Mouse (Mus musculus) midbrain, embryonic 12.5 days (tissue): ENCODE results near the gene Luc7l3. TPM values are rescaled to one million over a fixed set of nuclear protein-coding genes. Genes with fewer than 3 reads are reported as not detected.

ENCODE experiments used
- ATAC-seq: fragments of 200-750 bp; cut with Nextera tagmentation; 2 replicates; pipeline ENCODE4 v1.8.0; 2017; ENCODE audit warnings: low read depth, moderate TSS enrichment, moderate library complexity; ENCODE audit not compliant: low FRiP score
- H3K27ac ChIP-seq: fragments of 300-500 bp; sonication (generic); replicated peaks from 2 replicates; pipeline ENCODE4 v1.5.1; 2016; ENCODE audit warnings: mild to moderate bottlenecking
- H3K27me3 ChIP-seq: fragments of 300-500 bp; sonication (generic); 2 replicates; pipeline ENCODE4 v1.6.1; 2016; ENCODE audit warnings: mild to moderate bottlenecking
- H3K36me3 ChIP-seq: fragments of 300-500 bp; sonication (generic); 2 replicates; pipeline ENCODE4 v1.6.1; 2016
- H3K4me1 ChIP-seq: fragments of 300-500 bp; sonication (generic); 2 replicates; pipeline ENCODE4 v1.6.1; 2016
- H3K4me2 ChIP-seq: fragments of 300-500 bp; sonication (generic); replicated peaks from 2 replicates; pipeline ENCODE4 v1.6.1; 2016; ENCODE audit warnings: mild to moderate bottlenecking, moderate library complexity
- H3K4me3 ChIP-seq: fragments of 300-500 bp; sonication (generic); 2 replicates; pipeline ENCODE4 v1.5.1; 2016; ENCODE audit warnings: mild to moderate bottlenecking
- H3K9ac ChIP-seq: fragments of 300-500 bp; sonication (generic); replicated peaks from 2 replicates; pipeline ENCODE4 v1.6.1; 2016; ENCODE audit warnings: mild to moderate bottlenecking, moderate library complexity
- H3K9me3 ChIP-seq: fragments of 300-500 bp; sonication (generic); 2 replicates; pipeline ENCODE4 v1.6.1; 2016; ENCODE audit warnings: mild to moderate bottlenecking
- WGBS: fragments of 180-500 bp; shearing (Covaris S2); methylation state at CpG from one replicate; pipeline ENCODE4 v1.1.7; 2016; 5-methylcytosine and 5-hydroxymethylcytosine counted together
- polyA plus RNA-seq: library from polyadenylated mRNA; unstranded; fragments of >200 nt; fragmentation: Nextera tagmentation; extraction: Ambion mirVana; gene quantifications from 2 replicates; pipeline ENCODE4 v1.2.1, GENCODE M21; 2016

Luc7l3 gene
- polyA plus RNA-seq, 1 experiment from 2014 or later, result 145 TPM

DNA sequence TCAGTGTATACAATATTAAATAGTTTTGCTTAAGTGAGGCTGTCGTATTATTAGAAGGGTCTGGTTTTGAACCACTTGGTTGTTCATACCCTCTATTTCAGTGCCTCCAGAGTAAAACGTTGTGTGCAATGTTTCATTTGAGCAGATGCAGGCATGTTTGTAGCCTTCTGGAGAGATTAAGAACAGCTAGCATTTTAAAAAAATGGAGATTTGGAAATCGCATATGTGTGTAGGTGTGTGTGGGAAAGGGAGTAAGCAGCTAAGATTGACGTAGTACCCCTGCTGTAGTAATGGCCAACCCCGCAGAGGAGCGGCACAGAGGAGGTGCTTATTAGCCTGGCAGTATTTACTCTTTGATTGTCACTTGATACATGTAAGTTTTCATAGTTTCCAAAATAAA, 10.9 kb upstream of the Luc7l3 start:
- Histone ChIP-seq H3K27me3 (no peaks in the 10 kb centered on the region), H3K4me3 (no peak overlapping the region), H3K9me3 (no peaks in the 10 kb centered on the region), H3K36me3 (peaks cover 32% of the 10 kb centered on the region), H3K9ac (no peak overlapping the region), H3K27ac (no peak overlapping the region), H3K4me2 (no peak overlapping the region), H3K4me1 (peaks cover 21% of the 10 kb centered on the region)
- no peak for ATAC-seq
- 93% methylated on average over 6 of the region's 6 CpGs for WGBS

DNA sequence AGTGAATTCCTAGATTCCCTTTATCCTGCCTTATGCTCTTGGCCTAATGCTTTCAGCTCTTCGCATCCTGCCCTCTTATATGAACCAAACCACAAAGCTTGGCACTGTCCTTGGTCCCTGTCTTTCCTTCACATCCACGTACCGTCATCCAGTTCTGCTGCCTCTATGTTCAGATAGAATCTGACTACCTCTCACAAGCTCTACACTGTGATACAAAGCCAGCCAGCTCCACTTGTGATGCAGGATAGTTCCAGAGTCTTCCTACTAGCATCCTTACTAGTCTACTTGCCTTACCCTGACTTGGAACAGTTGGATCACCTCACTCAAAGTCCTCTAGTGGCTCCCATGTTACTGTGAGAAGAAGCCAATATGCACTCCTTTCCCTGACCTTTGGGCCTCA, 8.4 kb upstream of the Luc7l3 start:
- H3K9ac ChIP-seq, result no peak overlapping the region; the same call in 1 of the 2 replicates
- ATAC-seq, result no peak
- H3K27ac ChIP-seq, result no peak overlapping the region
- 91% methylated on average over 3 of the region's 3 CpGs for WGBS
- H3K4me1 ChIP-seq, result peaks cover 31% of the 10 kb centered on the region
- peaks cover 12% of the 10 kb centered on the region for H3K36me3 ChIP-seq
- H3K4me2 ChIP-seq, result peak overlapping the region; percentile 76; the same call in 1 of the 2 replicates
- no peak overlapping the region for H3K4me3 ChIP-seq
- H3K9me3 ChIP-seq, result no peaks in the 10 kb centered on the region
- no peaks in the 10 kb centered on the region for H3K27me3 ChIP-seq

DNA sequence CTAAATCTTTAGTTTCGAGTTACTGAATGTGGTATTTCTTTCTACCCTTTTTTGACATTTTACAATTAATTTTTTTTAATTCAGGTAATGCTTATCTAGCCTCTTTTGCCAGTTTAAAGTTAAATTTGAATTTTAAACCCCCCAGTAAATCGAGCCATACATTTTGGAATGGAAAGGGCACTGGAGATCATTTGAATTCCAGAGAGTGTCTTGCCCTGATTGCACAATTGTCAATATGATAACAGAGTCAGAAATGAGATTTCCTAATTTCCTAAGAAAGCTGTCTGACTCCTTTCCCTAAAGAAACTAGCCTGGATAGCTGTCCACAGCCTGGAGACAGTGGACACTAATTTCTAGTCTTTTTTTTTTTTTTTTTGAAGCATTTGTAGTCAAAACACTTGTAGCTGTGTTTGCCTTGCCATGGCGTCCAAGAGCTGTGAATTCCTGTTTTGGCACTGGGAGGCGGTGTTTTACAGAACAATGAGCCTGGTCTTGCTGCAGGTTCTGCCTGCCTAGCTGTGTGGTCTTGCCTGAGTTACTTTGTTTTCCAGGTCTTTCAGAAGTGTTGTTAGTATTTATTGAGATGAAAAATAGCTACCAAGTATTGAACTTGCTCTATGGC, 7.6 kb upstream of the Luc7l3 start:
- WGBS, result 48% methylated on average over 4 of the region's 4 CpGs
- Histone ChIP-seq H3K4me1 (peaks cover 31% of the 10 kb centered on the region), H3K9me3 (no peaks in the 10 kb centered on the region), H3K9ac (no peak overlapping the region), H3K4me3 (no peak overlapping the region), H3K27me3 (no peaks in the 10 kb centered on the region), H3K4me2 (peak overlapping the region; percentile 76; the same call in 1 of the 2 replicates), H3K36me3 (peaks cover 6% of the 10 kb centered on the region), H3K27ac (no peak overlapping the region)
- ATAC-seq, result no peak

DNA sequence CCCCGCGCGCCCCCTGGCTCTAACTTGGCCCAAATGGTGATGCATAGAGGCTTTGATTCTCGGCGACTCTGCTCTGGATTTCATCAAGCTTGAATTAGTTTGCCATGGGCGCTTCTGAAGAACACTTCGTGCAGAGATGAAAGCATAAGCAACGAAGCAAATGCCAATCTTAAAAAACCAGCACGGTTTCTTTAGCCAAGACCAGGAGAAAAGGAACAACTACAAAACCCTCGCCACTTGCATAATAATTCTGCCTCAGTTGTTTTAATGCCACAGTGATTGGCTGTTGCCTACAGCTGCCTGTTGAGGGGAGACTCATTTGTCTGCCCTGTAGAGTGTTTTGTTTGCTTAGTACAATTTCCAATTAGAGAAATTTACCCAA, 6.8 kb upstream of the Luc7l3 start:
- no peak for ATAC-seq
- under 1% methylated on average over 10 of the region's 10 CpGs for WGBS

DNA sequence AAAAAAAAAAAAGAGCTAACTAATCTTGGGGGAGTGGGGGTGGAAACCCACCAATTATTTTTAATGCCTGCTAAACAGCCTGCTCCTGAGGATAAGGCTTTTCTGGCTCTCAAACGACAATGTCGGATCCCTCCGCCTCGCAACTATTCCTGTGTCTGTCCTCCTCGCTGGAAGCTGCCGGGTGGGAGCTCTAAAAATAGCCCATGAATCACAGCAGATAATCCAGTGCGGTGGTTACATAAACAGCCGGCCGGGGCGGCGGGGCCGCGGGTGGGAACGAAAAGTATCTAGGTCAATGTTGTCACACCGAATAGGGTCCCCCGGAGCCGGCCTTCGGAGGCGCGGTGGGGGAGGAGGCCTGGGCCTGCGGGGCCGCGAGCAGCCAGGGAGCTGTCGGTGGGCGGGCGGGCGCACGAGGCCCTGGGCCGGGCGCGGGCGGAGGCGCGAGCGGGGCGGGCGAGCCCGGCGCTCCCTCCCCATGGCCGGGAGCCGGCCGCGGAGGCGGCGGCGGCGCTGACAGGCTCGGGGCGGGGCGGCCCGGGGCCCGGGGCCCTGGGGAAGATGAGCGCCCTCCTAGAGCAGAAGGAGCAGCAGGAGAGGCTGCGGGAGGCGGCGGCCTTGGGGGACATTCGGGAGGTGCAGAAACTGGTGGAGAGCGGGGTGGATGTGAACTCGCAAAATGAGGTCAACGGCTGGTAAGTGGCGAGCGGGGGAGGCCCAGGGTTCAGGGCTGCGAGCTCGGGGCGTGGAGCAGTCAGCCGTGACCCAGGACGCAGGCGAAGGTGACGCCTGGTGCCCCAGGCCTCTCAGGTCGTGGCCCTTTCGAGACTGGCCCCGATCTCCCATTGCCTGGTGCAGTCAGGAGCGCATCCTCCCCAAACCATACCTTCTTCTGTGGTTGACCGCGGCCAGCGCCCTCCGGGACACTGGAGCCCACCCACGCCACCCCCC, 6.2 kb upstream of the Luc7l3 start, which contains the start of gene Ankrd40:
Ankrd40 (plus strand) TSS at position 309 of the 951 bp plus-strand sequence.
- Histone ChIP-seq H3K27me3 (no peaks in the 10 kb centered on the region), H3K36me3 (peaks cover 4% of the 10 kb centered on the region; the same call in 1 of the 2 replicates), H3K4me2 (peak within 1 kb of the TSS; percentile 76), H3K4me1 (peaks cover 37% of the 10 kb centered on the region), H3K9ac (peak within 1 kb of the TSS; percentile 94), H3K4me3 (peak within 1 kb of the TSS; percentile 63), H3K27ac (peak within 1 kb of the TSS; percentile 97), H3K9me3 (no peaks in the 10 kb centered on the region)
- WGBS, result 1% methylated on average over 48 of the region's 78 CpGs
- ATAC-seq, result peak; percentile 88

More for the DNA sequence above, 6.8 kb upstream of the Luc7l3 start:
- Histone ChIP-seq H3K36me3 (peaks cover 4% of the 10 kb centered on the region; the same call in 1 of the 2 replicates), H3K4me3 (peak overlapping the region; percentile 63), H3K4me1 (peaks cover 31% of the 10 kb centered on the region), H3K9ac (peak overlapping the region; percentile 94), H3K27me3 (no peaks in the 10 kb centered on the region), H3K4me2 (peak overlapping the region; percentile 76), H3K9me3 (no peaks in the 10 kb centered on the region), H3K27ac (peak overlapping the region; percentile 97)

DNA sequence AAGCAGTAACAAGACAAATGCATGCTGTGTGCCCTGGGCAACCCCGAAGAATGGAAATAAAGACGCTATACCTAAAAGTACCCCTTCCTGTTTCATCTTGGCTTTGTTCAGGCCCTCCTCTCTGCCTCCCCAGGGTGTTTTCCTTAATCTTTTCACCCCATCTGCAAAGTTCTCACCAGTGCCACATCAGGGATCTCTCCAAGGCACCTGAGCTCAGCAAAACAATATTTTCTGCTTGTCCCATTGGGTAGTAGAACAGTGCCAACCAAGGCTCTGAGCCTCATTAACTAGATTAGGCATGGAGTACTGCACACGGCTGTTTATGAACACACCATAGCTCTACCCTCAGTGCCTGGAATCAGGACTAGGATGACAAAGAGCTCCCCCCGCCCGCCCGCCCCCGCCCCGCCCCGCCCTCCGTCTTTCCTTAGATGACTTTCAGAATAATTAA, 5.2 kb upstream of the Luc7l3 start:
- Histone ChIP-seq H3K4me3 (peak overlapping the region; percentile 63), H3K4me2 (peak overlapping the region; percentile 76), H3K4me1 (peaks cover 45% of the 10 kb centered on the region), H3K9me3 (no peaks in the 10 kb centered on the region), H3K9ac (peak overlapping the region; percentile 60), H3K27me3 (no peaks in the 10 kb centered on the region), H3K27ac (peak overlapping the region; percentile 97), H3K36me3 (peaks cover 4% of the 10 kb centered on the region; the same call in 1 of the 2 replicates)
- WGBS, result under 1% methylated on average over 10 of the region's 10 CpGs
- peak; percentile 78 for ATAC-seq

DNA sequence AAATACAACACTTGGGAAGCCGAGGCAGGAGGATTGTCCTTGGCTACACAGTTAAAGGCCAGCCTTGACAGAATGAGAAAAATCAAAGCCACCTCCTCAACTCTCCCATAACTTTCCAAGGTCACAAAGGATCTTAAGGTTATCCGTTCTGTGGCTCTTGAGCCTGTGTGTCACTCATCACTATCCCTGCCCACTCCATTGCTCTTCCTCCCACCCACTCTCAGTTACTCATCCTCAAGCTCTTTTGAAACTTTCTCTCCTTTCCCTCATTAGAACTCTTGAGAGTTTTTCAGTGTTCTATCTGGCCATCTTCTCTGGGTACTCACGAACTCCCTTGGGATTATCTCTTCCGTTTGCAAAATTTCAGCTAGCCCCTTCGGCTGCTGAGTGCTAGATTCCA, 2.8 kb upstream of the Luc7l3 start:
- no peak overlapping the region for H3K27ac ChIP-seq
- no peaks in the 10 kb centered on the region for H3K36me3 ChIP-seq
- no peaks in the 10 kb centered on the region for H3K9me3 ChIP-seq
- H3K4me3 ChIP-seq, result no peak overlapping the region
- no peak for ATAC-seq
- peaks cover 39% of the 10 kb centered on the region for H3K4me1 ChIP-seq
- 90% methylated on average over 5 of the region's 5 CpGs for WGBS
- no peaks in the 10 kb centered on the region for H3K27me3 ChIP-seq
- H3K4me2 ChIP-seq, result no peak overlapping the region
- H3K9ac ChIP-seq, result no peak overlapping the region

DNA sequence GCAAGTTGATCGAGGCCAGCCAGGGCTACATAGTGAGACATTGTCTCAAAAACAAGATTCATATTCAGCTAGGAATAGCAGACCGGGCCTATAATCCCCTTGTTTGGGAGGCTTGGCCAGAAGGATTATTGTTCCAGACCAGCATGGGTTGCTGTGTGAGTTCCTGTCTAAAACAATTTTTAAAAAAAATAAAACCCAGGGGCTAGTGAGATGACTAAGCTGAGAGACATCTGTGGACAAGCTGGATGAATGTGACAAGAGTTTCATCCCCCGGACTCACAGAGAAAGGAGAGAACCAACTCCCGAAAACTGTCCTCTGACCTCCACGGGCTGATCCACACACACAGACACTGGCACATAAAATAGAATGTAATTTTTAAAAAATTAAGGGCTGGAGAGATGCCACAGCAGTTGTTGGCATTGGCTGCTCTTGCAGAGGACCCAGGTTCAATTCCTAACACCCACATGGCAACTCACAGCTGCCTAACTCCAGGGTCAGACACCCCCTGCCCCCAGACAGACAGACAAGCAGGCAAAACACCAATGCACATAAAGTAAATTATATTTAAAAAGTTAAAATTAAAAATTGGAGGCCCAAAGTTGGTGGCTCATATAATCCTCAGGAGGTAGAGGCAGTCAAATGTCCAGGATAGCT, 1.6 kb upstream of the Luc7l3 start:
- no peaks in the 10 kb centered on the region for H3K27me3 ChIP-seq
- no peak for ATAC-seq
- 54% methylated on average over 5 of the region's 5 CpGs for WGBS

DNA sequence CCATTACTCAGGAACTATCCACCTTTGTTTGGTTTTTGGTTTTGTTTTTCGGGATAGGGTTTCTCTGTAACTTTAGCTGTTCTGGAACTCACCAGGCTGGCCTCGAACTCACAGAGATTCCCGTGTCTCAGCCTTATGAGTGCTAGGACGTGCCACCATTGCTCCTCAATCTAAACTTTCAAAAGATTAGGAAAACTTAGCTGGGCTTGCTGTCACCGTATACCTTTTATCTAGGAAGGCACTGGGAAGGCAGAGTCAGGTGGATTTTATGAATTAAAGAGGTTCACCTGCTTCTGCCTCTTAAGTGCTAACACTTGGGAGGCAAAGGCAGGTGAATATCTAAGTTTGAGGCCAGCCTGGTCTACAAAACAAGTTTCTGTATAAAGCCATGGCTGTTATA, 848 bp upstream of the Luc7l3 start:
- peak overlapping the region; percentile 88 for H3K4me2 ChIP-seq
- H3K9ac ChIP-seq, result peak overlapping the region; percentile 95
- H3K9me3 ChIP-seq, result no peaks in the 10 kb centered on the region
- WGBS, result 35% methylated on average over 5 of the region's 5 CpGs
- no peaks in the 10 kb centered on the region for H3K27me3 ChIP-seq
- no peak for ATAC-seq
- H3K27ac ChIP-seq, result peak overlapping the region; percentile 93
- peaks cover 8% of the 10 kb centered on the region; the same call in 1 of the 2 replicates for H3K36me3 ChIP-seq
- peaks cover 45% of the 10 kb centered on the region for H3K4me1 ChIP-seq
- peak overlapping the region; percentile 77 for H3K4me3 ChIP-seq

More for the DNA sequence above, 1.6 kb upstream of the Luc7l3 start:
- H3K4me3 ChIP-seq, result no peak overlapping the region
- H3K36me3 ChIP-seq, result peaks cover 5% of the 10 kb centered on the region; the same call in 1 of the 2 replicates
- no peaks in the 10 kb centered on the region for H3K9me3 ChIP-seq
- peaks cover 38% of the 10 kb centered on the region for H3K4me1 ChIP-seq
- peak overlapping the region; percentile 93 for H3K27ac ChIP-seq
- H3K9ac ChIP-seq, result no peak overlapping the region
- no peak overlapping the region for H3K4me2 ChIP-seq

DNA sequence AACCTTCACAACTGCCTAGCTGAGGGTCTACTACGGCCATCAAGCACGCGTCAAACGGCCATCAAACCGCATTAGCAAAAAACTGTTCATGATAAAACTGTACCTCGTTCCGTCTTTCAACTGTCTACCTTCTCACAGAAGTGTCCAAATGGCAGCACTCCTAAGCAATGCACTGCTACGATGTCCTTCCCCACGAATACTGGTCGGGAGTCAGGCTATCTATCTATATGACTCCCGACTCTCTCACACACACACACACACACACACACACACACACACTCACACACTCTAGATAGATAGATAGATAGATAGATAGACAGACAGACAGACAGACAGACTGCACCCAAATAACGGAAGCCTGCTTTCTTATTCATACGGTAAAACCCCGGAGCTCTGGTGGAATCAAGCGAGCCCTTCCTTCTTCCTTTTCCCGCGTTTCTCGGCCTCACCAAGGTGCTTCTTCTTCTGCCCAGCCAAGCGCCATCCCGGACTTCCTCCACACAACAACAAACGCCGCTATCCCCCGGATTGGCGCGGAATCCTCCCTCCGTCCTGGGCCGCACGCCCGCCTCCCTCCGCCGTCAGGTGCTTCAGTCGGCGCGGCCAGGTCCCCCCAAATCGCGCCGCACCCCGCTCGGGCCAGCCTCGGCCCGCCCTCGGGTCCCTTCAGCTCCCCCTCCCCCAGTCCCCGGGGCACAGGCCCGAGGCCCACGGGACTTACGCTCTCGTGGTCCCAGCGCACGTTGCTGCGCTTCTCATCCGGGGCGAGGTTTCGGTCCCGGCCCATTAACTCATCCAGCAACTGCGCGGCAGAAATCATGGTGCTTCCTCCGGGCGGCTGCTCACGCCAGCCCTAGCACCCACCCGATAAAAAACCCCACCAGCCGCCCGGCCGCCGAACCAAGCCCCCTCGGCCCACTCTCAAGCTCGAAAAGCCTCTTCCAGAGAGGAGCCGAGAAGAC, 538 bp downstream of the Luc7l3 start:
- peak overlapping the region; percentile 88 for H3K4me2 ChIP-seq
- H3K27ac ChIP-seq, result peak overlapping the region; percentile 93
- peak; percentile 75; the same call in 1 of the 2 replicates for ATAC-seq
- H3K27me3 ChIP-seq, result no peaks in the 10 kb centered on the region
- H3K4me3 ChIP-seq, result peak overlapping the region; percentile 77
- WGBS, result under 1% methylated on average over 67 of the region's 67 CpGs
- no peaks in the 10 kb centered on the region for H3K9me3 ChIP-seq
- peaks cover 8% of the 10 kb centered on the region; the same call in 1 of the 2 replicates for H3K36me3 ChIP-seq
- H3K4me1 ChIP-seq, result peaks cover 51% of the 10 kb centered on the region
- H3K9ac ChIP-seq, result peak overlapping the region; percentile 95

DNA sequence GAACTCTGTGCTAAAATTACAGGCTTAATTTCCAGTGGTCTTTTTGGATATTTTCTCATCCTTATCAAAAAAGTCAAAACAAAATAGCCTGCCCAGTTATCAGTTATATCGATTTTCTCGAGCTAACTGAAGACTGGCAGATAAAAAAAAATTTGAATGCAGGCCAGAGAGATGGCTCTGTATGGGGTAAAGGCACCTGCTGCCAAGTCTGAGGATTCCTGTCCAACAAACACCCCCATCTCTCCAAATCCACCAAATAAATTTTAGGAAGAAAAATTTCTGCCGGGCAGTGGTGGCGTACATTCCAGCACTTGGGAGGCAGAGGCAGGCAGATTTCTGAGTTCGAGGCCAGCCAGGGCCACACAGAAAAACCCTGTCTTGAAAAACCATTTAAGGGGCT, 3.7 kb downstream of the Luc7l3 start:
- 96% methylated on average over 5 of the region's 5 CpGs for WGBS
- Histone ChIP-seq H3K4me1 (peaks cover 57% of the 10 kb centered on the region), H3K9me3 (no peaks in the 10 kb centered on the region), H3K27ac (no peak overlapping the region), H3K9ac (no peak overlapping the region), H3K4me2 (no peak overlapping the region), H3K36me3 (peaks cover 8% of the 10 kb centered on the region; the same call in 1 of the 2 replicates), H3K27me3 (no peaks in the 10 kb centered on the region), H3K4me3 (no peak overlapping the region)
- no peak for ATAC-seq
